Mouse (Mus musculus) lung, embryonic 14.5 days (tissue): ENCODE results near the gene Tmem132c. TPM values are rescaled to one million over a fixed set of nuclear protein-coding genes. Genes with fewer than 3 reads are reported as not detected.

ENCODE experiments used
- ATAC-seq: fragments of 200-750 bp; cut with Nextera tagmentation; 2 replicates; pipeline ENCODE4 v1.8.0; 2017; ENCODE audit warnings: mild to moderate bottlenecking, moderate TSS enrichment, moderate library complexity; ENCODE audit not compliant: insufficient read depth
- DNase-seq: peaks from one replicate; pipeline ENCODE4 v3.0.0-alpha.2; 2015
- H3K27ac ChIP-seq: fragments of 300-500 bp; sonication (generic); 2 replicates; pipeline ENCODE4 v1.5.1; 2014; ENCODE audit warnings: low read depth, mild to moderate bottlenecking, moderate library complexity
- H3K27me3 ChIP-seq: fragments of 300-500 bp; sonication (generic); 2 replicates; pipeline ENCODE4 v1.6.1; 2014; ENCODE audit warnings: low read length, control low read depth; ENCODE audit not compliant: insufficient read depth
- H3K36me3 ChIP-seq: fragments of 300-500 bp; sonication (generic); 2 replicates; pipeline ENCODE4 v1.6.1; 2014; ENCODE audit warnings: control low read depth; ENCODE audit not compliant: insufficient read depth
- H3K4me1 ChIP-seq: fragments of 300-500 bp; sonication (generic); 2 replicates; pipeline ENCODE4 v1.6.1; 2014; ENCODE audit warnings: antibody characterized with exemption, control low read depth; ENCODE audit not compliant: insufficient read depth
- H3K4me2 ChIP-seq: fragments of 300-500 bp; sonication (generic); 2 replicates; pipeline ENCODE4 v1.6.1; 2014; ENCODE audit warnings: mild to moderate bottlenecking
- H3K4me3 ChIP-seq: fragments of 300-500 bp; sonication (generic); 2 replicates; pipeline ENCODE4 v1.5.1; 2014; ENCODE audit warnings: low read depth, low read length
- H3K9ac ChIP-seq: fragments of 300-500 bp; sonication (generic); 2 replicates; pipeline ENCODE4 v1.6.1; 2014
- H3K9me3 ChIP-seq: fragments of 300-500 bp; sonication (generic); 2 replicates; pipeline ENCODE4 v1.6.1; 2016; ENCODE audit warnings: low read depth, low read length, control low read depth
- CTCF ChIP-seq: IDR thresholded peaks from 2 replicates; pipeline ENCODE4 v1.5.1; 2016; ENCODE audit warnings: antibody characterized with exemption, low read depth
- WGBS: fragments of 180-500 bp; shearing (Covaris S2); extraction: QIAGEN DNeasy Blood & Tissue Kit; methylation state at CpG from one replicate; pipeline ENCODE4 v1.1.7; 2014; 5-methylcytosine and 5-hydroxymethylcytosine counted together
- polyA plus RNA-seq: library from polyadenylated mRNA; unstranded; fragments of >200 nt; fragmentation: Nextera tagmentation; extraction: Ambion mirVana; gene quantifications from 2 replicates; pipeline ENCODE4 v1.2.1, GENCODE M21; 2014

Gene Tmem132c
- polyA plus RNA-seq, 1 experiment from 2014 or later: 28.5 TPM

- peak; percentile 67 for DNase-seq
- Histone ChIP-seq H3K27me3 (no peaks in the 10 kb centered on the region), H3K27ac (no peak overlapping the region), H3K9me3 (no peaks in the 10 kb centered on the region), H3K9ac (no peak overlapping the region), H3K4me2 (no peak overlapping the region), H3K4me3 (no peak overlapping the region), H3K36me3 (no peaks in the 10 kb centered on the region), H3K4me1 (no peaks in the 10 kb centered on the region)
- 12% methylated on average over 7 of the region's 7 CpGs for WGBS
- no peak for ATAC-seq
- TF ChIP-seq CTCF: peak; percentile 45
Measured at GRCm38 (mm10) chr5:127234715-127235114, 6.9 kb upstream of the Tmem132c start.

DNA sequence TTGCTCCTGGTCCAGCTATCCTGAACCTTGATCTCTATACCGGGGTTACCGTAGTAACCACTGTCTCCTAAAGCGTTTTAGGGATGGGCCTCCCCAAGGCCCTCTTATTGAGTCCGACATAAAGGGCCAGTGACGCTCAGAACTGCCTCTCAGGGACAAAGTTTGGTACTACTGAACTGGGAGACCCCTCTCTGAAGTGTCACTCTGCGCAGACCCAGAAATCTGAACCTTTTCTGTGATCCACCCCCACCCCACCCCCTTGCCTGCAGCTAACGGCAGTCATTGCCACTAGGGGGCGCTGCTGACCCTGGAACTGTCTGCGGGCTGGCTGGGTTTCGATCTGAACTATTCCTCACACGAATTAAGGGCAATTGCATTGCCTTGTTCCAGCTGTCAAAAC is 6.4 kb upstream of the Tmem132c start:
- H3K27me3 ChIP-seq: no peaks in the 10 kb centered on the region

GRCm38 (mm10) chr5:127239706-127240105 is 1.9 kb upstream of the Tmem132c start:
- Histone ChIP-seq H3K4me3 (no peak overlapping the region), H3K27ac (no peak overlapping the region), H3K27me3 (0 out of 2 replicates have a peak, but pooled peaks cover 6% of the 10 kb centered on the region), H3K9ac (no peak overlapping the region), H3K9me3 (no peaks in the 10 kb centered on the region), H3K4me1 (0 out of 2 replicates have a peak, but pooled peaks cover 3% of the 10 kb centered on the region), H3K4me2 (no peak overlapping the region), H3K36me3 (no peaks in the 10 kb centered on the region)
- DNase-seq (peak; percentile 24), ATAC-seq (no peak)
- WGBS: 45% methylated on average over 7 of the region's 7 CpGs
- TF ChIP-seq CTCF: no peak

More for the DNA sequence above, 6.4 kb upstream of the Tmem132c start:
- WGBS: 6% methylated on average over 11 of the region's 11 CpGs
- Histone ChIP-seq H3K9ac (no peak overlapping the region), H3K4me1 (no peaks in the 10 kb centered on the region), H3K4me3 (no peak overlapping the region), H3K27ac (no peak overlapping the region), H3K4me2 (0 out of 2 replicates have a peak overlapping the region, but pooled peaks have one; percentile 33), H3K9me3 (no peaks in the 10 kb centered on the region), H3K36me3 (no peaks in the 10 kb centered on the region)
- ATAC-seq (peak; percentile 77), DNase-seq (peak; percentile 90)
- peak; percentile 95 for TF ChIP-seq CTCF

GRCm38 (mm10) chr5:127240646-127241045 is 962 bp upstream of the Tmem132c start:
- ATAC-seq (no peak), DNase-seq (no peak)
- TF ChIP-seq CTCF: no peak
- H3K9ac ChIP-seq: peak overlapping the region; percentile 52; the same call in 1 of the 2 replicates
- 0 out of 2 replicates have a peak, but pooled peaks cover 3% of the 10 kb centered on the region for H3K4me1 ChIP-seq
- H3K4me3 ChIP-seq: no peak overlapping the region
- H3K27ac ChIP-seq: no peak overlapping the region
- WGBS: 36% methylated on average over 4 of the region's 4 CpGs
- 0 out of 2 replicates have a peak, but pooled peaks cover 6% of the 10 kb centered on the region for H3K27me3 ChIP-seq
- no peaks in the 10 kb centered on the region for H3K36me3 ChIP-seq
- no peaks in the 10 kb centered on the region for H3K9me3 ChIP-seq
- H3K4me2 ChIP-seq: peak overlapping the region; percentile 71; the same call in 1 of the 2 replicates

DNA sequence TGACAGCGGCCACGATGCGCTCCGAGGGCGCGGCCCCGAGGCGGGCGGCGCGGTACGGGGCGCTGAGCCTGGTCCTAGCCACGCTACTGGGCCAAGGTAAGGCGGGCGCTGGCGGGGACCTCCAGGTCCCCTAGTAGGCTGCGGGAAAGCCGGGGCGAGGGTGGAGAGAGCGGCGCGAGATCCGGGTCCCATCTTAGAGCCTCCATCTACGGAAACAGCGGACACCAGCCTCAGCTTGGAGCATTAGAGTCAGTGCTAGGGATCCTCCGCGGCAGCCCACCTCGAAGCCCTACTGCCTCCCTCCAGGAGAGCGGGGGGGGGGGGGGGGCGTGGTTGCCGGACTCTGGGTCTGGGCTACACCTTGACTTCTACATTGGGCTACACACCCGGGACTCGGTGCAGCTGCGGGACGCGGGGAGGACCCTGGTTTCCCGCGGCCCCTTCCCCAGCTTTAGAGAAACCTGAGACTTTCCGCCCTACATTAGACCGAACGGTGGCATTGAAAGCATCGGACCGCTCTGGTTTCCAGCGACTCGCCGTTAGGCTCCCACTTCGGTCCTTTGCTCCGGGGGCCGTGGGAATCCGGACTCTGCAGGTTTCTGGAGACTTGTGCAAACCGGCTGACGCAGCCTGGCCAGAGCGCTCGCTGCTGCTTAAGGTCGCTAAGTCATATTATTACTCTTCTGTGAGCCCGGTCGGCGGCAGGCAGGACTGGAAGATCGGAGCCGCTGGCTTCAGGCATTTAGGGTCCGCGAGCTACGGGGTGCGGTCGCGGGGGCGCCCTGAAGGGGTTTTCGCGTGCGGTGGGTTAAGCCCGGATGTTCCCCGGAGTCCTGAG is 536 bp downstream of the Tmem132c start:
- Histone ChIP-seq H3K9ac (peak overlapping the region; percentile 65), H3K27me3 (0 out of 2 replicates have a peak, but pooled peaks cover 6% of the 10 kb centered on the region), H3K9me3 (no peaks in the 10 kb centered on the region), H3K4me1 (0 out of 2 replicates have a peak, but pooled peaks cover 3% of the 10 kb centered on the region), H3K27ac (peak overlapping the region; percentile 73; the same call in 1 of the 2 replicates), H3K4me3 (peak overlapping the region; percentile 73), H3K36me3 (no peaks in the 10 kb centered on the region), H3K4me2 (peak overlapping the region; percentile 71)
- TF ChIP-seq CTCF: no peak
- under 1% methylated on average over 73 of the region's 73 CpGs for WGBS
- ATAC-seq (peak; percentile 86), DNase-seq (peak; percentile 64)

DNA sequence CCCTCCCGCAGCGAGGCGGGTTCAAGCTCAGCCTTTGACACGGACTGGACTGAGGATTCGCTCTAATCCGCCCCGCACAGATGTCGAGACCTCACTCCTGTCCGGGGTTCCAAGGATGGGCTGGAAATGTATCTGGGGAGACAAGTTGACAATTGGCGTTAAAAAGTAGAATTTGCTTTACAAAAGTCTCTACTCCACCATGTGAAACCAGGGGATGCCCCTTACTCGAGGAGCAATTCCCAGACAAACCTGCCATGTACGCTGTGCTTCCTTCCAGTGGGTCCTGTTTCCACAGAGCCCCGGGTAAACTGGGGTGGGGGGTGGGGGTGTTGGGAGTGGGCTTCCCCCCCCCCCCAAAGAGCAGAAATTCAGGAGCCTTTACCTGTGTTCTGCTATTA is 1.2 kb downstream of the Tmem132c start:
- ATAC-seq (no peak), DNase-seq (no peak)
- Histone ChIP-seq H3K4me3 (peak overlapping the region; percentile 73), H3K9me3 (no peaks in the 10 kb centered on the region), H3K27ac (no peak overlapping the region), H3K27me3 (0 out of 2 replicates have a peak, but pooled peaks cover 6% of the 10 kb centered on the region), H3K4me2 (peak overlapping the region; percentile 71), H3K36me3 (no peaks in the 10 kb centered on the region), H3K9ac (peak overlapping the region; percentile 65), H3K4me1 (0 out of 2 replicates have a peak, but pooled peaks cover 3% of the 10 kb centered on the region)
- TF ChIP-seq CTCF: no peak
- WGBS: under 1% methylated on average over 13 of the region's 13 CpGs

- Histone ChIP-seq H3K4me1 (0 out of 2 replicates have a peak, but pooled peaks cover 3% of the 10 kb centered on the region), H3K9me3 (no peaks in the 10 kb centered on the region), H3K4me3 (peak overlapping the region; percentile 73), H3K9ac (peak overlapping the region; percentile 65), H3K36me3 (no peaks in the 10 kb centered on the region), H3K4me2 (peak overlapping the region; percentile 71), H3K27ac (no peak overlapping the region), H3K27me3 (0 out of 2 replicates have a peak, but pooled peaks cover 6% of the 10 kb centered on the region)
- WGBS: 1% methylated on average over 16 of the region's 16 CpGs
- no peak for TF ChIP-seq CTCF
- DNase-seq (peak; percentile 31), ATAC-seq (no peak)
Measured at GRCm38 (mm10) chr5:127243209-127243608, 1.6 kb downstream of the Tmem132c start.
